Mouse (Mus musculus): ENCODE measurements around the gene Nmb.
A peak's percentile ranks its signal among the peaks of the same experiment; 100 is the strongest.

Nmb gene

GRCm38 (mm10) chr7:80897134-80897533 is 7.7 kb downstream of the Nmb start:
- DNase-seq, result no peak

- DNase-seq, result no peak
Measured at GRCm38 (mm10) chr7:80894815-80895519, 9.9 kb downstream of the Nmb start.

- no peak for DNase-seq
Measured at GRCm38 (mm10) chr7:80894196-80894595, 10.7 kb downstream of the Nmb start.

GRCm38 (mm10) chr7:80893753-80894129 is 11.1 kb downstream of the Nmb start:
- no peak for DNase-seq

GRCm38 (mm10) chr7:80893086-80893752 is 11.7 kb downstream of the Nmb start:
- DNase-seq, result no peak

- DNase-seq, result peak; percentile 90
Measured at GRCm38 (mm10) chr7:80889841-80890241, 15.0 kb downstream of the Nmb start.

GRCm38 (mm10) chr7:80889021-80889511 is 15.8 kb downstream of the Nmb start:
- peak; percentile 68 for DNase-seq

- DNase-seq, result peak; percentile 34
Measured at GRCm38 (mm10) chr7:80888595-80888994, 16.3 kb downstream of the Nmb start.

GRCm38 (mm10) chr7:80885666-80886065 is 19.2 kb downstream of the Nmb start:
- DNase-seq, result peak; percentile 54

GRCm38 (mm10) chr7:80882830-80883505 is 21.9 kb downstream of the Nmb start:
- DNase-seq, result peak; percentile 90

GRCm38 (mm10) chr7:80875727-80876126 is 29.1 kb downstream of the Nmb start:
- no peak for DNase-seq

GRCm38 (mm10) chr7:80873631-80874030 is 31.2 kb downstream of the Nmb start:
- no peak for DNase-seq

- no peak for DNase-seq
Measured at GRCm38 (mm10) chr7:80873038-80873437, 31.8 kb downstream of the Nmb start.

- no peak for DNase-seq
Measured at GRCm38 (mm10) chr7:80868686-80869085, 36.2 kb downstream of the Nmb start.

GRCm38 (mm10) chr7:80866514-80867147 is 38.2 kb downstream of the Nmb start:
- DNase-seq, result no peak

GRCm38 (mm10) chr7:80865521-80865920 is 39.4 kb downstream of the Nmb start:
- DNase-seq, result peak; percentile 45

GRCm38 (mm10) chr7:80864831-80865230 is 40.0 kb downstream of the Nmb start:
- peak; percentile 88 for DNase-seq

- no peak for DNase-seq
Measured at GRCm38 (mm10) chr7:80864151-80864550, 40.7 kb downstream of the Nmb start.

GRCm38 (mm10) chr7:80863520-80863919 is 41.4 kb downstream of the Nmb start:
- no peak for DNase-seq

GRCm38 (mm10) chr7:80862475-80862874 is 42.4 kb downstream of the Nmb start:
- DNase-seq, result no peak

- peak; percentile 90 for DNase-seq
Measured at GRCm38 (mm10) chr7:80860729-80861274, 44.1 kb downstream of the Nmb start, which contains the start of gene Zscan2. Zscan2 (plus strand) TSS chr7:80860920.

- DNase-seq, result peak; percentile 84
Measured at GRCm38 (mm10) chr7:80860227-80860626, 44.6 kb downstream of the Nmb start.

GRCm38 (mm10) chr7:80857181-80857580 is 47.7 kb downstream of the Nmb start:
- DNase-seq, result peak; percentile 83
